In the genomic region with DNA sequence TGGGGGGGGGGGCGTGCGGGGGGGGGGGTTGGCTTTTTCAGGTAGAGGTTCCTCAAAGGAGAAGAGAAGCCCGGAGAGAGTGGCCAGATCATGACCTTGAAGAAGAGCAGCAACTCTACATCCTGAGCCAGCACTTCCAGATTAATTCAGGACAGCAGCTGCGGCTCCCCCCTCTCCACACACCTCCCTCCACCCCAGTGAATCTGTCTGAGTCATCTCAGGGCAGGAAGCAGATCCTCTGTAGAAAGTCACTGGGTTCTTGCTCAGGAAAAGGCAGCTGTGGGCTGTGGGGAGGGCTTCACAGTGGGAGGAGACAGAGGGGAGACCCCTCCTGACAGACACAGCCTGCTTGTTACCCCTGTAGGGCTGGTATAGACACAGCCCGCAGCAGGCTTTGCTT, we compare ENCODE assay signal across 17 mouse cellular contexts.
DNase-seq lines count a peak whose midpoint lies in the region; ATAC-seq and TF ChIP-seq lines count a peak whose summit lies in the region.
"Had no signal": no experiment of that assay in that cellular context is flagged by ENCODE, and none has a peak within 500 bp of the region (broad histone marks: within the 10 kb centered on the region; RNA-seq: fewer than 3 reads in every experiment).

No protein-coding gene starts in this region.

- H3K27me3 ChIP-seq in embryonic facial prominence, embryonic 14.5 days (replicated peaks; ENCODE audit: control insufficient read depth, insufficient read depth, low read length): no peaks in the 10 kb centered on the region
- no peaks in the 10 kb centered on the region for H3K27me3 ChIP-seq in embryonic facial prominence, embryonic 10.5 days (replicated peaks; ENCODE audit: low read depth, poor library complexity, severe bottlenecking)
- H3K27me3 ChIP-seq: limb, embryonic 13.5 days; neural tube, embryonic 15.5 days had no signal

- H3K27ac ChIP-seq in embryonic facial prominence, embryonic 14.5 days (replicated peaks; ENCODE audit: low read depth, low read length): no peak overlapping the region
- H3K27ac ChIP-seq in embryonic facial prominence, embryonic 10.5 days (replicated peaks): no peak overlapping the region
- peak overlapping the region; percentile 53 for H3K27ac ChIP-seq in olfactory bulb, adult 2 months (ENCODE audit: insufficient read depth, low read depth, low read length)
- H3K27ac ChIP-seq: limb, embryonic 13.5 days; neural tube, embryonic 15.5 days had no signal

- no peak for TF ChIP-seq CTCF in olfactory bulb, adult 2 months (IDR thresholded peaks at IDR 0.05; ENCODE audit: insufficient read depth, low read depth, low read length)

- no peaks in the 10 kb centered on the region for H3K36me3 ChIP-seq in embryonic facial prominence, embryonic 14.5 days (ENCODE audit: control insufficient read depth, insufficient read depth, low read length)
- no peaks in the 10 kb centered on the region for H3K36me3 ChIP-seq in embryonic facial prominence, embryonic 10.5 days (replicated peaks)
- H3K36me3 ChIP-seq: limb, embryonic 13.5 days; neural tube, embryonic 15.5 days had no signal

- DNase-seq in embryonic facial prominence, embryonic 14.5 days (ENCODE audit: low spot score): no peak
- no peak for DNase-seq in embryonic facial prominence, embryonic 10.5 days (ENCODE audit: low spot score)
- peak; percentile 48 for DNase-seq in kidney, postnatal 10 days
- no peak for DNase-seq in kidney, postnatal 25 days
- peak; percentile 64 to 72 for DNase-seq in adrenal gland, postnatal 36 days
- DNase-seq in heart, adult 11 months: no peak
- no peak for DNase-seq in layer of hippocampus, adult 11-12 months (ENCODE audit: low spot score)
- DNase-seq: cerebellum, postnatal 14 days; heart, adult 18-20 months; heart, postnatal 14 days; liver, postnatal 0 days; lung, postnatal 36 days had no signal

- no peak for TF ChIP-seq POLR2A in olfactory bulb, adult 2 months (IDR thresholded peaks at IDR 0.05; ENCODE audit: insufficient read depth, low read depth, low read length)

- no peaks in the 10 kb centered on the region for H3K4me1 ChIP-seq in embryonic facial prominence, embryonic 14.5 days (ENCODE audit: control insufficient read depth, insufficient read depth, low read length)
- peaks cover 18% of the 10 kb centered on the region for H3K4me1 ChIP-seq in embryonic facial prominence, embryonic 10.5 days
- H3K4me1 ChIP-seq in olfactory bulb, adult 2 months (ENCODE audit: control insufficient read depth, insufficient read depth, low read length): peaks cover 25% of the 10 kb centered on the region

- no peak overlapping the region for H3K4me3 ChIP-seq in embryonic facial prominence, embryonic 14.5 days (ENCODE audit: low read depth, low read length)
- no peak overlapping the region for H3K4me3 ChIP-seq in embryonic facial prominence, embryonic 10.5 days
- no peak overlapping the region for H3K4me3 ChIP-seq in olfactory bulb, adult 2 months (ENCODE audit: insufficient read depth, low read depth, low read length)
- H3K4me3 ChIP-seq: limb, embryonic 13.5 days; neural tube, embryonic 15.5 days had no signal

- no peaks in the 10 kb centered on the region for H3K9me3 ChIP-seq in embryonic facial prominence, embryonic 14.5 days (ENCODE audit: control insufficient read depth, low read length)
- no peaks in the 10 kb centered on the region for H3K9me3 ChIP-seq in embryonic facial prominence, embryonic 10.5 days
- H3K9me3 ChIP-seq: limb, embryonic 13.5 days; neural tube, embryonic 15.5 days had no signal

- H3K9ac ChIP-seq in embryonic facial prominence, embryonic 14.5 days (ENCODE audit: low read depth, low read length): no peak overlapping the region
- H3K9ac ChIP-seq: limb, embryonic 13.5 days; liver, postnatal 0 days; neural tube, embryonic 15.5 days had no signal

- peak; percentile 67 for ATAC-seq in embryonic facial prominence, embryonic 14.5 days (ENCODE audit: low read depth)
- ATAC-seq: forebrain, embryonic 16.5 days; inflammation-experienced regulatory T-cells, adult 6 months; liver, postnatal 0 days had no signal

- 53% methylated on average over 4 of the region's 5 CpGs for WGBS in embryonic facial prominence, embryonic 14.5 days
- WGBS in embryonic facial prominence, embryonic 10.5 days: 60% methylated on average over 5 of the region's 5 CpGs
- WGBS in olfactory bulb, adult 2 months: 38% methylated on average over 4 of the region's 5 CpGs

- H3K4me2 ChIP-seq in embryonic facial prominence, embryonic 14.5 days (ENCODE audit: low read depth, low read length): no peak overlapping the region
- H3K4me2 ChIP-seq: limb, embryonic 13.5 days; neural tube, embryonic 15.5 days had no signal

Comparison
In these comparisons a context has a peak if more than half of its experiments do, and no peak if none do; other contexts are left out.
1. DNase-seq: peak in kidney, postnatal 10 days (single experiment) and adrenal gland, postnatal 36 days (2 of 2); none in embryonic facial prominence, embryonic 14.5 days (single experiment), embryonic facial prominence, embryonic 10.5 days (single experiment), kidney, postnatal 25 days (0 of 2), heart, adult 11 months (single experiment) and layer of hippocampus, adult 11-12 months (single experiment).